Mouse (Mus musculus): ENCODE results near the gene Gcnt2. TPM values are rescaled to one million over a fixed set of nuclear protein-coding genes. Genes with fewer than 3 reads are reported as not detected.
A peak's percentile ranks its signal among the peaks of the same experiment; 100 is the strongest.
"Not testable (repeated sequence)": the region's sequence is repeated elsewhere in the genome, so short reads cannot be mapped to it uniquely, and the experiment has no call there.

Gcnt2 gene
- polyA plus RNA-seq, 1 experiment from 2014 or later = 9.4 TPM

GRCm38 (mm10) chr13:40883903-40884302, 24.3 kb downstream of the Gcnt2 start:
- Histone ChIP-seq H3K9me3 (replicated peaks; ENCODE audit: control insufficient read depth, low read length) (no peaks in the 10 kb centered on the region), H3K4me2 (ENCODE audit: low read depth, low read length) (no peak overlapping the region), H3K9ac (ENCODE audit: low read length) (no peak overlapping the region), H3K27me3 (ENCODE audit: control insufficient read depth, insufficient read depth, low read length) (no peaks in the 10 kb centered on the region), H3K36me3 (ENCODE audit: control insufficient read depth, insufficient read depth, low read length) (no peaks in the 10 kb centered on the region), H3K4me3 (replicated peaks; ENCODE audit: low read length) (no peak overlapping the region), H3K27ac (ENCODE audit: low read length) (no peak overlapping the region), H3K4me1 (ENCODE audit: control insufficient read depth, insufficient read depth, low read length) (peaks cover 11% of the 10 kb centered on the region; the same call in 1 of the 2 replicates)
- 83% methylated on average over 9 of the region's 9 CpGs for WGBS
- ATAC-seq (ENCODE audit: insufficient read depth, low FRiP score) = no peak

GRCm38 (mm10) chr13:40884878-40885277, 25.3 kb downstream of the Gcnt2 start:
- no peak for ATAC-seq (ENCODE audit: insufficient read depth, low FRiP score)
- no peak overlapping the region for H3K9ac ChIP-seq (ENCODE audit: low read length)
- no peak overlapping the region for H3K27ac ChIP-seq (ENCODE audit: low read length)
- no peak overlapping the region for H3K4me3 ChIP-seq (replicated peaks; ENCODE audit: low read length)
- H3K4me1 ChIP-seq (ENCODE audit: control insufficient read depth, insufficient read depth, low read length) = peaks cover 11% of the 10 kb centered on the region; the same call in 1 of the 2 replicates
- H3K27me3 ChIP-seq (ENCODE audit: control insufficient read depth, insufficient read depth, low read length) = no peaks in the 10 kb centered on the region
- H3K36me3 ChIP-seq (ENCODE audit: control insufficient read depth, insufficient read depth, low read length) = no peaks in the 10 kb centered on the region
- no peaks in the 10 kb centered on the region for H3K9me3 ChIP-seq (replicated peaks; ENCODE audit: control insufficient read depth, low read length)
- no peak overlapping the region for H3K4me2 ChIP-seq (ENCODE audit: low read depth, low read length)
- WGBS = 73% methylated on average over 5 of the region's 5 CpGs

- peak overlapping the region; percentile 47 for H3K4me2 ChIP-seq (ENCODE audit: low read depth, low read length)
- peak overlapping the region; percentile 67 for H3K9ac ChIP-seq (ENCODE audit: low read length)
- ATAC-seq (ENCODE audit: insufficient read depth, low FRiP score) = no peak
- peaks cover 16% of the 10 kb centered on the region for H3K4me1 ChIP-seq (ENCODE audit: control insufficient read depth, insufficient read depth, low read length)
- H3K36me3 ChIP-seq (ENCODE audit: control insufficient read depth, insufficient read depth, low read length) = no peaks in the 10 kb centered on the region
- H3K9me3 ChIP-seq (replicated peaks; ENCODE audit: control insufficient read depth, low read length) = no peaks in the 10 kb centered on the region
- 46% methylated on average over 10 of the region's 10 CpGs for WGBS
- H3K4me3 ChIP-seq (replicated peaks; ENCODE audit: low read length) = peak overlapping the region; percentile 34; the same call in 1 of the 2 replicates
- no peaks in the 10 kb centered on the region for H3K27me3 ChIP-seq (ENCODE audit: control insufficient read depth, insufficient read depth, low read length)
- H3K27ac ChIP-seq (ENCODE audit: low read length) = peak overlapping the region; percentile 8; the same call in 1 of the 2 replicates
Observed at GRCm38 (mm10) chr13:40885935-40886642, 26.5 kb downstream of the Gcnt2 start.

GRCm38 (mm10) chr13:40886643-40887381, 27.3 kb downstream of the Gcnt2 start:
- no peaks in the 10 kb centered on the region for H3K27me3 ChIP-seq (ENCODE audit: control insufficient read depth, insufficient read depth, low read length)
- H3K9ac ChIP-seq (ENCODE audit: low read length) = peak overlapping the region; percentile 67
- 1% methylated on average over 22 of the region's 22 CpGs for WGBS

GRCm38 (mm10) chr13:40890595-40890994, 31.0 kb downstream of the Gcnt2 start:
- Histone ChIP-seq H3K9me3 (replicated peaks; ENCODE audit: control insufficient read depth, low read length) (no peaks in the 10 kb centered on the region), H3K27me3 (ENCODE audit: control insufficient read depth, insufficient read depth, low read length) (no peaks in the 10 kb centered on the region), H3K4me1 (ENCODE audit: control insufficient read depth, insufficient read depth, low read length) (peaks cover 20% of the 10 kb centered on the region), H3K9ac (ENCODE audit: low read length) (no peak overlapping the region), H3K4me2 (ENCODE audit: low read depth, low read length) (no peak overlapping the region), H3K27ac (ENCODE audit: low read length) (no peak overlapping the region), H3K36me3 (ENCODE audit: control insufficient read depth, insufficient read depth, low read length) (no peaks in the 10 kb centered on the region), H3K4me3 (replicated peaks; ENCODE audit: low read length) (no peak overlapping the region)
- ATAC-seq (ENCODE audit: insufficient read depth, low FRiP score) = no peak
- 72% methylated on average over 5 of the region's 5 CpGs for WGBS

More at GRCm38 (mm10) chr13:40886643-40887381, 27.3 kb downstream of the Gcnt2 start:
- Histone ChIP-seq H3K27ac (ENCODE audit: low read length) (peak overlapping the region; percentile 47), H3K4me1 (ENCODE audit: control insufficient read depth, insufficient read depth, low read length) (peaks cover 17% of the 10 kb centered on the region), H3K4me2 (ENCODE audit: low read depth, low read length) (peak overlapping the region; percentile 47), H3K9me3 (replicated peaks; ENCODE audit: control insufficient read depth, low read length) (no peaks in the 10 kb centered on the region), H3K4me3 (replicated peaks; ENCODE audit: low read length) (peak overlapping the region; percentile 34), H3K36me3 (ENCODE audit: control insufficient read depth, insufficient read depth, low read length) (no peaks in the 10 kb centered on the region)
- no peak; the same call in 1 of the 2 replicates for ATAC-seq (ENCODE audit: insufficient read depth, low FRiP score)

GRCm38 (mm10) chr13:40891369-40891768, 31.8 kb downstream of the Gcnt2 start:
- not testable (repeated sequence) for H3K27me3 ChIP-seq (ENCODE audit: control insufficient read depth, insufficient read depth, low read length); H3K4me2 ChIP-seq (ENCODE audit: low read depth, low read length); H3K9ac ChIP-seq (ENCODE audit: low read length); ATAC-seq (ENCODE audit: insufficient read depth, low FRiP score); H3K36me3 ChIP-seq (ENCODE audit: control insufficient read depth, insufficient read depth, low read length); H3K9me3 ChIP-seq (replicated peaks; ENCODE audit: control insufficient read depth, low read length); H3K4me3 ChIP-seq (replicated peaks; ENCODE audit: low read length); H3K27ac ChIP-seq (ENCODE audit: low read length)
- WGBS = 89% methylated on average over 1 of the region's 1 CpGs
- peaks cover 20% of the 10 kb centered on the region for H3K4me1 ChIP-seq (ENCODE audit: control insufficient read depth, insufficient read depth, low read length)

GRCm38 (mm10) chr13:40892043-40892442, 32.5 kb downstream of the Gcnt2 start:
- Histone ChIP-seq H3K27ac (ENCODE audit: low read length) (no peak overlapping the region), H3K27me3 (ENCODE audit: control insufficient read depth, insufficient read depth, low read length) (no peaks in the 10 kb centered on the region), H3K4me1 (ENCODE audit: control insufficient read depth, insufficient read depth, low read length) (peaks cover 15% of the 10 kb centered on the region), H3K36me3 (ENCODE audit: control insufficient read depth, insufficient read depth, low read length) (no peaks in the 10 kb centered on the region), H3K9me3 (replicated peaks; ENCODE audit: control insufficient read depth, low read length) (no peaks in the 10 kb centered on the region), H3K4me2 (ENCODE audit: low read depth, low read length) (no peak overlapping the region), H3K4me3 (replicated peaks; ENCODE audit: low read length) (no peak overlapping the region), H3K9ac (ENCODE audit: low read length) (no peak overlapping the region; the same call in 1 of the 2 replicates)
- WGBS = 66% methylated on average over 7 of the region's 7 CpGs
- ATAC-seq (ENCODE audit: insufficient read depth, low FRiP score) = no peak

- WGBS = 64% methylated on average over 4 of the region's 4 CpGs
- Histone ChIP-seq H3K4me3 (replicated peaks; ENCODE audit: low read length) (no peak overlapping the region), H3K4me1 (ENCODE audit: control insufficient read depth, insufficient read depth, low read length) (peaks cover 15% of the 10 kb centered on the region), H3K9ac (ENCODE audit: low read length) (no peak overlapping the region), H3K36me3 (ENCODE audit: control insufficient read depth, insufficient read depth, low read length) (no peaks in the 10 kb centered on the region), H3K4me2 (ENCODE audit: low read depth, low read length) (no peak overlapping the region), H3K9me3 (replicated peaks; ENCODE audit: control insufficient read depth, low read length) (no peaks in the 10 kb centered on the region), H3K27me3 (ENCODE audit: control insufficient read depth, insufficient read depth, low read length) (no peaks in the 10 kb centered on the region), H3K27ac (ENCODE audit: low read length) (no peak overlapping the region)
- no peak for ATAC-seq (ENCODE audit: insufficient read depth, low FRiP score)
Observed at GRCm38 (mm10) chr13:40892547-40892946, 33.0 kb downstream of the Gcnt2 start.

GRCm38 (mm10) chr13:40893573-40893972, 34.0 kb downstream of the Gcnt2 start:
- Histone ChIP-seq H3K4me3 (replicated peaks; ENCODE audit: low read length) (no peak overlapping the region), H3K9ac (ENCODE audit: low read length) (no peak overlapping the region), H3K9me3 (replicated peaks; ENCODE audit: control insufficient read depth, low read length) (no peaks in the 10 kb centered on the region), H3K27me3 (ENCODE audit: control insufficient read depth, insufficient read depth, low read length) (no peaks in the 10 kb centered on the region), H3K4me1 (ENCODE audit: control insufficient read depth, insufficient read depth, low read length) (peaks cover 9% of the 10 kb centered on the region), H3K27ac (ENCODE audit: low read length) (no peak overlapping the region), H3K4me2 (ENCODE audit: low read depth, low read length) (no peak overlapping the region), H3K36me3 (ENCODE audit: control insufficient read depth, insufficient read depth, low read length) (no peaks in the 10 kb centered on the region)
- no peak for ATAC-seq (ENCODE audit: insufficient read depth, low FRiP score)
- WGBS = 84% methylated on average over 3 of the region's 3 CpGs
